Comparison of ENCODE assay signal across 19 mouse cellular contexts in the genomic region with DNA sequence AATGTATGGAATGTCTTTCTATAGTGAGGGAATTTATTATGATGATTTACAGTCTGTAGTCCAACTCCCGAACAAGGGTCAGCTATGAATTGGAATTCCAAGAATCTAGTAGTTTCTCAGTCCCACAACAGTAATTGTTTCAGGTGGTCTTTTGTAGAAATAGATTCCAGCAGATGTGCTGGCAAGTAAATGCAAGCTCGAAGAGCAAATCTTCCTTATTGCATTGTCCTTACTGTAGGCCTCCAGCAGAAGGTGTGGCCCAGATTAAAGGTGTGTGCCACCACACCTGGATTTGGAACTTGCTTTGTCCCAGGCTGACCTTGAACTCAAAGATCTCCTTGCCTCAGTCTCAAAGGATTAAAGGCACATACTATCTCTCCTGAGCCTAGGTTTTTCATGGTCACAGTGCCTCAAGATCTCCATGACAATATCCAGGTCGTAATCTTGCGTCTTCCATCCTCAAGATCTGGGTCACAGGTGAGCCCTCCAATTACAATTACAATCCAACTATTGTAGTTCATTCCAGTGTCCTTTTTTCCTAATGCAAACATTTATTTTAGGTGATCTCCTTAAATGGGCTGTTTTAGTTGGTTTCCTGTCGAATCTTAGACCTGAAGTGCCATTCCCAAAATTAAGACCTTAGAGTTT.
"Had no signal": no experiment of that assay in that cellular context is flagged by ENCODE, and none has a peak within 500 bp of the region (broad histone marks: within the 10 kb centered on the region; RNA-seq: fewer than 3 reads in every experiment).

No protein-coding gene starts in this region.

- H3K27ac ChIP-seq: lung, embryonic 15.5 days; midbrain, embryonic 10.5 days; midbrain, embryonic 12.5 days; neural tube, embryonic 13.5 days; neural tube, embryonic 15.5 days had no signal

- H3K9ac ChIP-seq: lung, embryonic 15.5 days; midbrain, embryonic 12.5 days; neural tube, embryonic 13.5 days; neural tube, embryonic 15.5 days had no signal

- H3K4me3 ChIP-seq: lung, embryonic 15.5 days; midbrain, embryonic 10.5 days; midbrain, embryonic 12.5 days; myocyte; neural tube, embryonic 13.5 days; neural tube, embryonic 15.5 days had no signal

- H3K4me2 ChIP-seq: lung, embryonic 15.5 days; midbrain, embryonic 12.5 days; neural tube, embryonic 13.5 days; neural tube, embryonic 15.5 days had no signal

- H3K27me3 ChIP-seq: lung, embryonic 15.5 days; midbrain, embryonic 12.5 days; neural tube, embryonic 13.5 days; neural tube, embryonic 15.5 days had no signal

- H3K36me3 ChIP-seq: lung, embryonic 15.5 days; midbrain, embryonic 10.5 days; midbrain, embryonic 12.5 days; neural tube, embryonic 13.5 days; neural tube, embryonic 15.5 days had no signal

- ATAC-seq: lung, postnatal 0 days; midbrain, embryonic 16.5 days had no signal

- DNase-seq: lung, adult 2 months; lung, postnatal 4 days; midbrain, embryonic 14.5 days; retina, postnatal 1 day; right cerebral cortex, adult 18-20 months; right cerebral cortex, postnatal 25 days; right cerebral cortex, postnatal 4 days; spleen, adult 18-20 months; thymus, adult 18-20 months; thymus, postnatal 14 days; thymus, postnatal 36 days had no signal

- H3K9me3 ChIP-seq: lung, embryonic 15.5 days; midbrain, embryonic 12.5 days; neural tube, embryonic 13.5 days; neural tube, embryonic 15.5 days had no signal

- H3K4me1 ChIP-seq: lung, embryonic 15.5 days had no signal
